Mouse (Mus musculus): ENCODE data around the gene Rdh12. TPM values are rescaled to one million over a fixed set of nuclear protein-coding genes. Genes with fewer than 3 reads are reported as not detected.

The Rdh12 gene
- total RNA-seq (2012; rRNA removed) = 5.2 and 6.3 TPM in 2 replicates
- 5.9 and 6.5 TPM in 2 replicates for total RNA-seq (2014; rRNA removed)
- 10.7 and 11.0 TPM in 2 replicates for polyA plus RNA-seq (2012; ENCODE audit: insufficient read length, low read depth)

DNA sequence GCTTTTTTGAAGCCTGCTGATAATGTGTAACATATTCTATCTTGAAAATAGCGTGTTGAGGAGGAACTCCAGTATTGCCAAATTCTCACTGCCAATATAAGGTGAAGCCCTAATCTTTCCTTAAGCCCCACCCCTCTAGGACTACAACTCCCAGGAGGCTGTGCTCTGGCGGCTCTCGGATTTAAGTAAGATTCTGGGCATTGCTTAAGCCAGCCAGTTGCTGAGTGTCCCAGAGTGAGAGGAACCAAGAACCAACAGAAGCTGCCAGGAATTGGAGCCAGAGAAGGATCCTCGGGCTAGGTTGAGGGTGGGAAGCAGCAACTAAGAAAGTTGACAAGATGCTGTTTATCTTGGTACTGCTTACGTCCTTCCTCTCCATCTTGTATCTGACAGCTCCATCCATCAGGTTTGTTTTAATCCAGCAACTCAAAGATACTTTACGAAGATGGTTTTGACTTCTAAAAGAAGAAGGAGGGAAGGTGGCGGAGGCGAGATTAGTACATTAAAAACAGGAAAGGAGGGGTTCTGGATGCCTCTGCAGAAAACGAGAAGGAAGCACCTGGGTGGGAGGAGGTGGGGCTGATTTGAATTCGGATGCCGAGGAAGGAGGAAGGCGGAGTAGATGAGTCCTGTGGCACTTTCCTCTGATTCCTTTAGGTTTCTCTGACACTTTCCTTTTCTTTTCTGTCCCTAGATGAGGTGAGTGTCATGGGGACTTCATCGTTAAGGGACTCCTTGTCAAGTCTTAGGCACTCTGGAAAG is at the start of gene Rdh12:
Gene Rdh12 (plus strand): TSS at position 212 of the 762 bp plus-strand sequence.
- Histone ChIP-seq H3K4me1 (ENCODE audit: control insufficient read depth in 1 of 2, insufficient read depth in 2 of 2) (peaks cover 7 to 31% of the 10 kb centered on the region in 2 experiments), H3K27me3 (replicated peaks) (no peaks in the 10 kb centered on the region), H3K79me2 (replicated peaks; ENCODE audit: control insufficient read depth, extremely low read depth, insufficient read depth, poor library complexity, severe bottlenecking) (no peaks in the 10 kb centered on the region), H3K4me2 (ENCODE audit: insufficient read depth, low read depth, poor library complexity, severe bottlenecking) (peak within 1 kb of the TSS; percentile 31), H3K9me3 (replicated peaks; ENCODE audit: low read length) (no peaks in the 10 kb centered on the region), H3K36me3 (replicated peaks in 1 of 2; ENCODE audit: control insufficient read depth in 1 of 2, insufficient read depth in 1 of 2, low read length in 1 of 2) (peaks cover 4 to 22% of the 10 kb centered on the region in 2 experiments), H3K27ac (ENCODE audit: insufficient read depth, low read depth) (no peak within 1 kb of the TSS), H3K4me3 (replicated peaks in 1 of 3; ENCODE audit: low read depth in 2 of 3, low read length in 2 of 3, poor library complexity in 1 of 3) (peak within 1 kb of the TSS; percentile 48 to 66 (median 64)), H3K9ac (ENCODE audit: insufficient read depth, low read depth) (peak within 1 kb of the TSS; percentile 80)
- dilution Hi-C loops (cut with MboI; ENCODE audit: extremely low pct_ligation_motif_present, extremely low pct_unique_long_range_greater_than_20kb, low sequenced_read_pairs) = no loop called here
- DNase-seq (ENCODE audit: extremely low read depth) = peak; percentile 48
- TF ChIP-seq SMC3 (IDR thresholded peaks at IDR 0.05; ENCODE audit: low read depth, low read length) (no peak), ELF1 (IDR thresholded peaks at IDR 0.05; ENCODE audit: low read depth, low read length) (peak; percentile 45; the same call in 1 of the 2 replicates), USF1 (IDR thresholded peaks at IDR 0.05; ENCODE audit: low read depth, low read length) (no peak), MAZ (IDR thresholded peaks at IDR 0.05; ENCODE audit: low read depth, low read length) (peak; percentile 58; the same call in 1 of the 2 replicates), GABPA (IDR thresholded peaks at IDR 0.05; ENCODE audit: insufficient replicate concordance, low read depth, low read length) (no peak; the same call in 1 of the 2 replicates), JUND (conservative IDR thresholded peaks at IDR 0.05; ENCODE audit: low read depth, low read length) (no peak), CHD2 (IDR thresholded peaks at IDR 0.05; ENCODE audit: low read length) (peak; percentile 43; the same call in 1 of the 2 replicates), MXI1 (IDR thresholded peaks at IDR 0.05; ENCODE audit: low read depth, low read length) (0 out of 2 replicates have a peak, but pooled peaks have one; percentile 35), IRF4 (IDR thresholded peaks at IDR 0.05; ENCODE audit: low read depth, low read length) (no peak), TBP (conservative IDR thresholded peaks at IDR 0.05; ENCODE audit: low read depth, low read length) (peak; percentile 42; the same call in 1 of the 2 replicates), ZMIZ1 (IDR thresholded peaks at IDR 0.05; ENCODE audit: low read depth, low read length) (0 out of 2 replicates have a peak, but pooled peaks have one; percentile 58), HCFC1 (IDR thresholded peaks at IDR 0.05; ENCODE audit: low read depth, low read length) (peak; percentile 96), TCF12 (IDR thresholded peaks at IDR 0.05; ENCODE audit: low read depth, low read length) (0 out of 2 replicates have a peak, but pooled peaks have one; percentile 44), KAT2A (IDR thresholded peaks at IDR 0.05; ENCODE audit: insufficient replicate concordance, low read length) (peak; percentile 75; the same call in 1 of the 2 replicates), ZNF384 (IDR thresholded peaks at IDR 0.05; ENCODE audit: low read depth, low read length) (no peak), PAX5 (IDR thresholded peaks at IDR 0.05; ENCODE audit: low read length) (no peak), NELFE (IDR thresholded peaks at IDR 0.05; ENCODE audit: low read depth, low read length) (peak; percentile 30; the same call in 1 of the 2 replicates), MYC (IDR thresholded peaks at IDR 0.05; ENCODE audit: low read depth, low read length) (0 out of 2 replicates have a peak, but pooled peaks have one; percentile 22), RCOR1 (conservative IDR thresholded peaks at IDR 0.05; ENCODE audit: low read depth, low read length) (no peak), POLR2A (IDR thresholded peaks at IDR 0.05; ENCODE audit: low read depth, low read length) (peak; percentile 29), MAFK (IDR thresholded peaks at IDR 0.05; ENCODE audit: insufficient replicate concordance, low read length) (no peak), MAX (IDR thresholded peaks at IDR 0.05; ENCODE audit: low read length) (peak; percentile 47; the same call in 1 of the 2 replicates), BHLHE40 (IDR thresholded peaks at IDR 0.05; ENCODE audit: low read depth, low read length) (no peak), NRF1 (IDR thresholded peaks at IDR 0.05; ENCODE audit: low read depth, low read length) (peak; percentile 32; the same call in 1 of the 2 replicates), SIN3A (IDR thresholded peaks at IDR 0.05; ENCODE audit: low read length) (peak; percentile 91), USF2 (conservative IDR thresholded peaks at IDR 0.05; ENCODE audit: low read depth, low read length) (no peak), EP300 (IDR thresholded peaks at IDR 0.05; ENCODE audit: low read length) (peak; percentile 47)
- in situ Hi-C loops (cut with MboI; ENCODE audit: low pct_ligation_motif_present, low pct_unique_long_range_greater_than_20kb, low sequenced_read_pairs) = no loop called here
